Mouse (Mus musculus) midbrain, embryonic 15.5 days (tissue): Measurements from ENCODE around the gene Vmn1r234. TPM values are rescaled to one million over a fixed set of nuclear protein-coding genes. Genes with fewer than 3 reads are reported as not detected.
"Not testable (repeated sequence)": the region's sequence is repeated elsewhere in the genome, so short reads cannot be mapped to it uniquely, and the experiment has no call there.

ENCODE experiments used
- ATAC-seq: fragments of 200-750 bp; cut with Nextera tagmentation; replicated peaks from 2 replicates; pipeline ENCODE4 v1.8.0; 2017; ENCODE audit warnings: moderate TSS enrichment
- H3K27ac ChIP-seq: fragments of 300-500 bp; sonication (generic); 2 replicates; pipeline ENCODE4 v1.5.1; 2015; ENCODE audit warnings: mild to moderate bottlenecking, inconsistent platforms
- H3K27me3 ChIP-seq: fragments of 300-500 bp; sonication (generic); replicated peaks from 2 replicates; pipeline ENCODE4 v1.6.1; 2015; ENCODE audit warnings: inconsistent platforms
- H3K36me3 ChIP-seq: fragments of 300-500 bp; sonication (generic); replicated peaks from 2 replicates; pipeline ENCODE4 v1.6.1; 2015; ENCODE audit warnings: inconsistent platforms
- H3K4me1 ChIP-seq: fragments of 300-500 bp; sonication (generic); 2 replicates; pipeline ENCODE4 v1.6.1; 2015; ENCODE audit warnings: inconsistent platforms
- H3K4me2 ChIP-seq: fragments of 300-500 bp; sonication (generic); 2 replicates; pipeline ENCODE4 v1.6.1; 2015; ENCODE audit warnings: inconsistent platforms, mild to moderate bottlenecking, moderate library complexity
- H3K4me3 ChIP-seq: fragments of 300-500 bp; sonication (generic); 2 replicates; pipeline ENCODE4 v1.5.1; 2015; ENCODE audit warnings: mild to moderate bottlenecking, inconsistent platforms
- H3K9ac ChIP-seq: fragments of 300-500 bp; sonication (generic); 2 replicates; pipeline ENCODE4 v1.6.1; 2015; ENCODE audit warnings: mild to moderate bottlenecking, inconsistent platforms
- H3K9me3 ChIP-seq: fragments of 300-500 bp; sonication (generic); 2 replicates; pipeline ENCODE4 v1.6.1; 2016; ENCODE audit warnings: inconsistent platforms
- WGBS: fragments of 180-500 bp; shearing (Covaris S2); methylation state at CpG from one replicate; pipeline ENCODE4 v1.1.7; 2015; ENCODE audit warnings: mixed read lengths; 5-methylcytosine and 5-hydroxymethylcytosine counted together
- microRNA-seq: library from miRNA; unstranded; fragments of <30 nt; microRNA quantifications from one replicate; pipeline ENCODE4, GENCODE M21; 2016
- polyA plus RNA-seq: library from polyadenylated mRNA; unstranded; fragments of >200 nt; fragmentation: Nextera tagmentation; extraction: Ambion mirVana; gene quantifications from 2 replicates; pipeline ENCODE4 v1.2.1, GENCODE M21; 2015

The Vmn1r234 gene
- not detected in 2 replicates for polyA plus RNA-seq

- Histone ChIP-seq H3K9ac (no peak within 1 kb of the TSS), H3K27me3 (no peaks in the 10 kb centered on the region), H3K4me1 (no peaks in the 10 kb centered on the region), H3K27ac (no peak within 1 kb of the TSS), H3K4me2 (no peak within 1 kb of the TSS), H3K9me3 (no peaks in the 10 kb centered on the region), H3K36me3 (no peaks in the 10 kb centered on the region), H3K4me3 (no peak within 1 kb of the TSS)
- no peak for ATAC-seq
- WGBS = 82% methylated on average over 1 of the region's 1 CpGs
These were observed at the start of gene Vmn1r234 for GRCm38 (mm10) chr17:21225787-21226186. TSS of gene Vmn1r234 (plus strand) at chr17:21226087.

GRCm38 (mm10) chr17:21211081-21211480 lies 14.8 kb upstream of the Vmn1r234 start:
- not testable (repeated sequence) for H3K27me3 ChIP-seq, H3K4me2 ChIP-seq, H3K4me3 ChIP-seq, ATAC-seq, H3K9me3 ChIP-seq, H3K9ac ChIP-seq, H3K4me1 ChIP-seq, H3K36me3 ChIP-seq, H3K27ac ChIP-seq
- 84% methylated on average over 1 of the region's 1 CpGs for WGBS

- Histone ChIP-seq H3K4me2 (no peak overlapping the region), H3K9ac (no peak overlapping the region), H3K4me1 (no peaks in the 10 kb centered on the region), H3K4me3 (no peak overlapping the region), H3K9me3 (no peaks in the 10 kb centered on the region), H3K36me3 (no peaks in the 10 kb centered on the region), H3K27me3 (no peaks in the 10 kb centered on the region), H3K27ac (no peak overlapping the region)
- ATAC-seq = no peak
- WGBS = 33% methylated on average over 9 of the region's 9 CpGs
These were observed 5.8 kb downstream of the Vmn1r234 start for GRCm38 (mm10) chr17:21231654-21232053.

GRCm38 (mm10) chr17:21256111-21256510 lies 30.2 kb downstream of the Vmn1r234 start, which contains the start of gene Vmn1r235:
TSS of gene Vmn1r235 (plus strand) at chr17:21256411.
- Histone ChIP-seq H3K36me3 (no peaks in the 10 kb centered on the region), H3K27ac (no peak within 1 kb of the TSS), H3K4me1 (no peaks in the 10 kb centered on the region), H3K27me3 (no peaks in the 10 kb centered on the region), H3K4me2 (no peak within 1 kb of the TSS), H3K4me3 (no peak within 1 kb of the TSS), H3K9me3 (no peaks in the 10 kb centered on the region), H3K9ac (no peak within 1 kb of the TSS)
- no peak for ATAC-seq

GRCm38 (mm10) chr17:21272103-21272502 lies 46.2 kb downstream of the Vmn1r234 start:
- 22% methylated on average over 4 of the region's 4 CpGs for WGBS
- no peaks in the 10 kb centered on the region for H3K9me3 ChIP-seq
- H3K4me1 ChIP-seq = no peaks in the 10 kb centered on the region
- H3K9ac ChIP-seq = no peak overlapping the region
- no peak overlapping the region for H3K27ac ChIP-seq
- H3K36me3 ChIP-seq = no peaks in the 10 kb centered on the region
- H3K4me2 ChIP-seq = no peak overlapping the region
- H3K27me3 ChIP-seq = no peaks in the 10 kb centered on the region
- ATAC-seq = no peak
- no peak overlapping the region for H3K4me3 ChIP-seq

- Histone ChIP-seq H3K36me3 (no peaks in the 10 kb centered on the region), H3K9me3 (no peaks in the 10 kb centered on the region), H3K4me3 (no peak within 1 kb of the TSS), H3K4me2 (no peak within 1 kb of the TSS), H3K27ac (no peak within 1 kb of the TSS), H3K4me1 (no peaks in the 10 kb centered on the region), H3K27me3 (no peaks in the 10 kb centered on the region), H3K9ac (no peak within 1 kb of the TSS)
- ATAC-seq = no peak
- 78% methylated on average over 3 of the region's 3 CpGs for WGBS
These were observed 56.8 kb downstream of the Vmn1r234 start, which contains the start of gene Vmn1r236 for GRCm38 (mm10) chr17:21282642-21283041. TSS of gene Vmn1r236 (plus strand) at chr17:21282942.

GRCm38 (mm10) chr17:21284395-21284794 lies 58.5 kb downstream of the Vmn1r234 start:
- Histone ChIP-seq H3K4me3 (no peak overlapping the region), H3K9me3 (no peaks in the 10 kb centered on the region), H3K9ac (no peak overlapping the region), H3K36me3 (no peaks in the 10 kb centered on the region), H3K27ac (no peak overlapping the region), H3K27me3 (no peaks in the 10 kb centered on the region), H3K4me2 (no peak overlapping the region), H3K4me1 (no peaks in the 10 kb centered on the region)
- ATAC-seq = no peak

Small RNA genes within 50 kb of the gene (microRNA-seq; reads per million reads assigned to microRNA genes)
- gene Gm26384 = not detected

Other genes with a start within 250 kb of the Vmn1r234 start
- gene Vmn1r233, start 229.6 kb upstream of the Vmn1r234 start, polyA plus RNA-seq = not detected in 2 replicates
- gene Zfp160, start 217.2 kb upstream of the Vmn1r234 start, polyA plus RNA-seq = 17.7 and 20.4 TPM in 2 replicates
- not detected in 2 replicates for gene Vmn1r235, start 30.3 kb downstream of the Vmn1r234 start, polyA plus RNA-seq
- not detected in 2 replicates for gene Vmn1r236, start 56.9 kb downstream of the Vmn1r234 start, polyA plus RNA-seq
- not detected in 2 replicates for gene Vmn1r237, start 85.8 kb downstream of the Vmn1r234 start, polyA plus RNA-seq
- 5.0 and 6.0 TPM in 2 replicates for gene Zfp677, start 157.7 kb downstream of the Vmn1r234 start, polyA plus RNA-seq
- gene Zfp54, start 197.1 kb downstream of the Vmn1r234 start, polyA plus RNA-seq = 6.0 and 6.1 TPM in 2 replicates
- gene Zfp51, start 224.3 kb downstream of the Vmn1r234 start, polyA plus RNA-seq = 14.0 and 14.1 TPM in 2 replicates